Mouse (Mus musculus) heart, embryonic 16.5 days (tissue): Measurements from ENCODE around the gene Klc3. TPM values are rescaled to one million over a fixed set of nuclear protein-coding genes. Genes with fewer than 3 reads are reported as not detected.
A peak's percentile ranks its signal among the peaks of the same experiment; 100 is the strongest.

ENCODE experiments used
- ATAC-seq: fragments of 200-750 bp; cut with Nextera tagmentation; replicated peaks from 2 replicates; pipeline ENCODE4 v1.8.0; 2017; ENCODE audit warnings: moderate number of reproducible peaks; ENCODE audit not compliant: insufficient read depth, low FRiP score; ENCODE audit errors: extremely low read depth
- H3K27ac ChIP-seq: fragments of 300-500 bp; sonication (generic); 2 replicates; pipeline ENCODE4 v1.5.1; 2014; ENCODE audit warnings: mild to moderate bottlenecking, low read length, control low read depth, moderate library complexity
- H3K27me3 ChIP-seq: fragments of 300-500 bp; sonication (generic); 2 replicates; pipeline ENCODE4 v1.6.1; 2014; ENCODE audit warnings: low read length, mixed read lengths; ENCODE audit not compliant: control insufficient read depth, insufficient read depth
- H3K36me3 ChIP-seq: fragments of 300-500 bp; sonication (generic); 2 replicates; pipeline ENCODE4 v1.6.1; 2014; ENCODE audit not compliant: control insufficient read depth, insufficient read depth
- H3K4me1 ChIP-seq: fragments of 300-500 bp; sonication (generic); 2 replicates; pipeline ENCODE4 v1.6.1; 2014; ENCODE audit warnings: low read length, mixed read lengths; ENCODE audit not compliant: control insufficient read depth, insufficient read depth
- H3K4me2 ChIP-seq: fragments of 300-500 bp; sonication (generic); 2 replicates; pipeline ENCODE4 v1.6.1; 2014; ENCODE audit warnings: low read depth, mild to moderate bottlenecking, control low read depth, low read length
- H3K4me3 ChIP-seq: fragments of 300-500 bp; sonication (generic); 2 replicates; pipeline ENCODE4 v1.5.1; 2014; ENCODE audit warnings: mild to moderate bottlenecking, control low read depth, low read length
- H3K9ac ChIP-seq: fragments of 300-500 bp; sonication (generic); 2 replicates; pipeline ENCODE4 v1.6.1; 2014; ENCODE audit warnings: low read length, control low read depth
- H3K9me3 ChIP-seq: fragments of 300-500 bp; sonication (generic); replicated peaks from 2 replicates; pipeline ENCODE4 v1.6.1; 2016; ENCODE audit warnings: low read length; ENCODE audit not compliant: control insufficient read depth
- WGBS: fragments of 180-500 bp; shearing (Covaris S2); extraction: QIAGEN DNeasy Blood & Tissue Kit; methylation state at CpG from one replicate; pipeline ENCODE4 v1.1.7; 2014; 5-methylcytosine and 5-hydroxymethylcytosine counted together
- microRNA counts: library from miRNA; unstranded; fragments of <30 nt; microRNA quantifications from one replicate; lab custom pipeline; 2016
- microRNA-seq: library from miRNA; unstranded; fragments of <30 nt; microRNA quantifications from one replicate; pipeline ENCODE4, GENCODE M21; 2017
- polyA plus RNA-seq: library from polyadenylated mRNA; unstranded; fragments of >200 nt; fragmentation: Nextera tagmentation; extraction: Ambion mirVana; gene quantifications from 2 replicates; pipeline ENCODE4 v1.2.1, GENCODE M21; 2015

The Klc3 gene
- polyA plus RNA-seq, 1 experiment from 2014 or later = 4.1 TPM

- peak; percentile 81 for ATAC-seq
- peaks cover 10% of the 10 kb centered on the region; the same call in 1 of the 2 replicates for H3K36me3 ChIP-seq
- under 1% methylated on average over 31 of the region's 31 CpGs for WGBS
- H3K27me3 ChIP-seq = no peaks in the 10 kb centered on the region
- H3K9me3 ChIP-seq = no peaks in the 10 kb centered on the region
- peak overlapping the region; percentile 80 for H3K27ac ChIP-seq
- H3K4me2 ChIP-seq = peak overlapping the region; percentile 75
- peak overlapping the region; percentile 82 for H3K9ac ChIP-seq
- peaks cover 26% of the 10 kb centered on the region for H3K4me1 ChIP-seq
- H3K4me3 ChIP-seq = peak overlapping the region; percentile 69
Measured at GRCm38 (mm10) chr7:19344938-19345471, 58.9 kb downstream of the Klc3 start.

MicroRNAs encoded within 50 kb of the gene (microRNA counts, 519-probe panel; counts per million panel counts)
- microRNA mmu-miR-343 (lab: Ali Mortazavi, UCI) = not detected

Small RNAs within 50 kb of the gene (microRNA-seq; reads per million reads assigned to microRNA genes)
- gene Mir343 = not detected

Other genes with a start within 250 kb of the Klc3 start
- 104 and 107 TPM in 2 replicates for gene Gipr, start 238.0 kb downstream of the Klc3 start, polyA plus RNA-seq
- 23.5 and 26.2 TPM in 2 replicates for gene Eml2, start 227.7 kb downstream of the Klc3 start, polyA plus RNA-seq
- gene Gpr4, start 191.6 kb downstream of the Klc3 start, polyA plus RNA-seq = 2.4 and 2.7 TPM in 2 replicates
- 40.4 and 41.8 TPM in 2 replicates for gene Opa3, start 175.8 kb downstream of the Klc3 start, polyA plus RNA-seq
- 84.0 and 86.1 TPM in 2 replicates for gene Vasp, start 132.3 kb downstream of the Klc3 start, polyA plus RNA-seq
- gene Ppm1n, start 124.0 kb downstream of the Klc3 start, polyA plus RNA-seq = 0.11 TPM in 1 of 2 replicates, not detected in the other
- gene Rtn2, start 121.5 kb downstream of the Klc3 start, polyA plus RNA-seq = 27.4 and 28.5 TPM in 2 replicates
- 0.24 and 0.34 TPM in 2 replicates for gene Fosb, start 94.1 kb downstream of the Klc3 start, polyA plus RNA-seq
- gene Ercc1, start 59.3 kb downstream of the Klc3 start, polyA plus RNA-seq = 61.0 and 62.4 TPM in 2 replicates
- 16.2 and 16.7 TPM in 2 replicates for gene Cd3eap, start 44.6 kb downstream of the Klc3 start, polyA plus RNA-seq
- gene Ppp1r13l, start 44.4 kb downstream of the Klc3 start, polyA plus RNA-seq = 13.6 and 14.2 TPM in 2 replicates
- 11.1 and 12.8 TPM in 2 replicates for gene Ercc2, start 22.1 kb downstream of the Klc3 start, polyA plus RNA-seq
- gene Ckm, start 672 bp upstream of the Klc3 start, polyA plus RNA-seq = 2,882 and 3,117 TPM in 2 replicates
- 4.5 and 6.2 TPM in 2 replicates for gene Mark4, start 54.7 kb upstream of the Klc3 start, polyA plus RNA-seq
- 0.50 and 0.59 TPM in 2 replicates for gene Exoc3l2, start 59.2 kb upstream of the Klc3 start, polyA plus RNA-seq
- gene Bloc1s3, start 104.3 kb upstream of the Klc3 start, polyA plus RNA-seq = 1.6 and 1.7 TPM in 2 replicates
- 73.2 and 83.4 TPM in 2 replicates for gene Trappc6a, start 104.3 kb upstream of the Klc3 start, polyA plus RNA-seq
- 0.14 TPM in 1 of 2 replicates, not detected in the other for gene Nkpd1, start 113.7 kb upstream of the Klc3 start, polyA plus RNA-seq
- gene Ppp1r37, start 159.0 kb upstream of the Klc3 start, polyA plus RNA-seq = 18.2 and 21.1 TPM in 2 replicates
- 0.24 and 0.66 TPM in 2 replicates for gene Zfp296, start 173.2 kb upstream of the Klc3 start, polyA plus RNA-seq
- gene Gemin7, start 173.5 kb upstream of the Klc3 start, polyA plus RNA-seq = 125 and 127 TPM in 2 replicates
- gene Clasrp, start 200.4 kb upstream of the Klc3 start, polyA plus RNA-seq = 31.9 and 35.1 TPM in 2 replicates
- gene Relb, start 225.3 kb upstream of the Klc3 start, polyA plus RNA-seq = 8.3 and 12.4 TPM in 2 replicates